Mouse (Mus musculus): ENCODE measurements around the gene Wdr89. TPM values are rescaled to one million over a fixed set of nuclear protein-coding genes. Genes with fewer than 3 reads are reported as not detected.

The Wdr89 gene
- polyA plus RNA-seq, 1 experiment from 2014 or later: 2.0 TPM

- WGBS (ENCODE audit: missing documents): 87% methylated on average over 3 of the region's 3 CpGs
- H3K79me2 ChIP-seq (ENCODE audit: inconsistent target): no peaks in the 10 kb centered on the region
- no peak overlapping the region for H3K4me3 ChIP-seq (ENCODE audit: inconsistent target)
- H3K36me3 ChIP-seq (ENCODE audit: inconsistent target): no peaks in the 10 kb centered on the region
- H3K27ac ChIP-seq: no peak overlapping the region
Measured at GRCm38 (mm10) chr12:75654247-75654801, 15.0 kb downstream of the Wdr89 start.

- no peaks in the 10 kb centered on the region for H3K36me3 ChIP-seq (ENCODE audit: inconsistent target)
- no peak overlapping the region for H3K4me3 ChIP-seq (ENCODE audit: inconsistent target)
- no peak overlapping the region for H3K27ac ChIP-seq
- no peaks in the 10 kb centered on the region for H3K79me2 ChIP-seq (ENCODE audit: inconsistent target)
- no CpG with 5 or more reads among the region's 2 CpGs for WGBS (ENCODE audit: missing documents)
Measured at GRCm38 (mm10) chr12:75649706-75650093, 19.6 kb downstream of the Wdr89 start.

DNA sequence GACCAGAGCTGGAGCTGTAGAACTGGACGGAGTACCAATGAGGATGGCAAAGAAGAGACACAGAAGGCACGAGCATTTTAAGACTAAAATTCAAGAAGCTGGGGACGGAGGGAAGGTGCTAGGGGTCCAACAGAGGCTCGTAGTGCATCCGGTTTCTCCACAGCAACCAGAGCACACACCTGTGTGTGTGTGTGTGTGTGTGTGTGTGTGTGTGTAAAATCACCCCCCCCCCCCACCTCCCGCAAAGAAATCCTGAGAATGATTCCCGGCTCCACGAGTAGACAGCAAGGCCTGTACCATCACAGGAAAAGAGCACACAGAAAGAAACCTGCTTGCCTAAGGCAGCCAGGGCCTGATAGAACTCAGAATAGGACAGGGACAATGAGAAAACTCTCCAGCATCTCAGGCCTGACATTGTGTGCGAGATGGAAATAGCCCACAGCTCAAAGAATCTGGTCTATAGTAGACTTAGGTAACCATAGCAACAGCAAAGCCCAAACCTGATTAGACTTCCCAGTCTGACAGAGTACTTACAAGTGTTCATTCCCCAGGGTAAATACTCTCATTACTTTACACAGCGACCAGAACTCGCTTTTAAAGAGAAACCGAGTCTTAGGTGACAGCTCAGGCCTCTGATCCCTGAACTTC is 20.2 kb downstream of the Wdr89 start:
- no peak overlapping the region for H3K27ac ChIP-seq
- WGBS (ENCODE audit: missing documents): 94% methylated on average over 12 of the region's 12 CpGs
- no peak overlapping the region for H3K4me3 ChIP-seq (ENCODE audit: inconsistent target)
- no peaks in the 10 kb centered on the region for H3K36me3 ChIP-seq (ENCODE audit: inconsistent target)
- no peaks in the 10 kb centered on the region for H3K79me2 ChIP-seq (ENCODE audit: inconsistent target)

DNA sequence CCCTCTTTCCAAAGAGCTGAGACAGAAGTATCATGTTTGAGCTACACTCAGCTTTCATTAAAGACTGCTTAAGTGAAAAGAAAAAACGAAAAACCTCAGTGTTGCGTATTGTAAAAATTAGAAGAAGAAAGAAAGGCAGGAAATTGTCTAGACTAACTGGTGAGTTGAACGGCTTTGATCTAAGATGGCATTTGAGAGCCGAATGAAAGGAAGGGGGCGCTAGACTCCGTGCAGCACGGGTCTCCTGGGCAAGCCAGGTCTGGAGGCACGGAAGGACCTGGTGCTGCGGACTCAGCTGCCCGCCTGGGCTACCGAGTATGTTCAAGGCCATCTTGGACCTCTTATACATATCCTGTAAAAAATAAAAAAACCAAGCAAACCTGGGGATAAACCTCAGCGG is 21.1 kb downstream of the Wdr89 start:
- H3K27ac ChIP-seq: no peak overlapping the region
- H3K4me3 ChIP-seq (ENCODE audit: inconsistent target): no peak overlapping the region
- H3K36me3 ChIP-seq (ENCODE audit: inconsistent target): no peaks in the 10 kb centered on the region
- WGBS (ENCODE audit: missing documents): 79% methylated on average over 12 of the region's 12 CpGs
- no peaks in the 10 kb centered on the region for H3K79me2 ChIP-seq (ENCODE audit: inconsistent target)

DNA sequence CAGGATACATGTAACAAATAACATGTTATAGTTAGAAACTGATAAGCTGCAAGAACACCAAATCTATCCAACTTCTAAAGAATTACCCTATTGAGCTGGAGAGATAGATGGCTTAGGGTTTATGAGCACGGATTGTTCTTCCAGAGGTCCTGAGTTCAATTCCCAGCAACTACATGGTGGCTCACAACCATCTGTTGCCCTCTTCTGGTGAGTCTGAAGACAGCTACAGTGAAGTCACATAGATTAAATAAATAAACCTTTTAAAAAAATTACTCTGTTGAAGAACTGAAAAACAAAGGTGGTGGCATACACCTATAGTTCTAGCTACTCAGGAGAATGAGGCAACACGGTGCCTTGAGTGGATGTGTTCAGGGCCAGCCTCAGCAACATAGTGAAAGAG is 21.7 kb downstream of the Wdr89 start:
- Histone ChIP-seq H3K27ac (no peak overlapping the region), H3K4me3 (ENCODE audit: inconsistent target) (no peak overlapping the region), H3K36me3 (ENCODE audit: inconsistent target) (no peaks in the 10 kb centered on the region), H3K79me2 (ENCODE audit: inconsistent target) (no peaks in the 10 kb centered on the region)
- 95% methylated on average over 2 of the region's 2 CpGs for WGBS (ENCODE audit: missing documents)

DNA sequence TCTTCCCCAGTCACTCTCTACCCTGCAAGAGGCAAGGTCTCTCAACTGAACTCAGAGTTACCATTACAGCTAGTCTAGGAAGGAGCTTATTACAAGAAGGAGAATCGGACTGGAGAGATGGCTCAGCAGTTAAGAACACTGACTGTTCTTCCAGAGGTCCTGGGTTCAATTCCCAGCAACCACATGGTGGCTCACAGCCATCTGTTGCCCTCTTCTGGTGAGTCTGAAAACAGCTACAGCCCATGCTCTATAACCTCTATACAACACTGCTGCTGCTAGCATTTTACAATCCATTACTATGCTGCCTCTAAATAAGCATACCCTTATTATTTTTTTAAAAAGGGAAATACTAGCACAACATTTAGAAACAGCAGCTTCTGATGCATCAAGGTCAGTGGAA is 23.6 kb downstream of the Wdr89 start:
- no peaks in the 10 kb centered on the region for H3K79me2 ChIP-seq (ENCODE audit: inconsistent target)
- no peak overlapping the region for H3K27ac ChIP-seq
- no peak overlapping the region for H3K4me3 ChIP-seq (ENCODE audit: inconsistent target)
- H3K36me3 ChIP-seq (ENCODE audit: inconsistent target): no peaks in the 10 kb centered on the region
- 89% methylated on average over 1 of the region's 1 CpGs for WGBS (ENCODE audit: missing documents)

DNA sequence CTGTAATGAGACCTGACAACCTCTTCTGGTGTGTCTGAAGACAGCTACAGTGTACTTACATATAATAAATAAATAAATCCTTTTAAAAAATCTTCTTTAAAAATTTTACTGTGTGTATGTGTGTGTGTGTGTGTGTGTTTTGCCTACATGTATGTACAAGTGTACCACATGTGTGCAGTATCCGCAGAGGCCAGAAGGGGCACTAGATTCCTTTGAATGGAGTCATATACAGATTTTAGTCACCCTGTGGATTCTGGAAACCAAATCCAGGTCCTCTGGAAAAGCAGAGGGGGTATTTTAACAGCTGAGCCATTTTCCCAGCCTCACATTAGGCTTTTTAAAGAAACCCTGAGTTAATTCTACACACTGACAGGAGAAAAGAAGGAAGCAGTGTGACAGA is 27.6 kb downstream of the Wdr89 start:
- Histone ChIP-seq H3K27ac (no peak overlapping the region), H3K79me2 (ENCODE audit: inconsistent target) (no peaks in the 10 kb centered on the region), H3K36me3 (ENCODE audit: inconsistent target) (no peaks in the 10 kb centered on the region), H3K4me3 (ENCODE audit: inconsistent target) (no peak overlapping the region)
- WGBS (ENCODE audit: missing documents): 93% methylated on average over 1 of the region's 1 CpGs

DNA sequence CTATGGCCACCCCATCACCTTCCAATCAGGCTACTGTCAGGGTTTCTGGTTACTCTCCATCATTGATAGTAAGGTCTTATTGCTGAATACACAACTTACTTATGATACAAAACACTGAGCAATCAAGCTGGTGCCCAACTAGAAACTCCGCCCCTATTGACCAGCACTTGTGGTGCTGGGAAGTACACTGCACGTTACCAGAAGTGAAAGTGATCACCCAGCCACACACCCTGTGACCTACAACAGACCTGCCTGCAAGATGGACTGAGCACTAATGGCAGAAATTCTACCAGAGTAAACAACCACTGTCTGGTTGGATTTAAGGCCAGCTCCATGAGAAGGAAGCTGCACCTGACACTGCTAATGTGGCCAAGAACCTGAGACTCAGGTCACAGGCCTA is 31.0 kb downstream of the Wdr89 start:
- Histone ChIP-seq H3K79me2 (ENCODE audit: inconsistent target) (no peaks in the 10 kb centered on the region), H3K27ac (no peak overlapping the region), H3K4me3 (ENCODE audit: inconsistent target) (no peak overlapping the region), H3K36me3 (ENCODE audit: inconsistent target) (no peaks in the 10 kb centered on the region)
- 62% methylated on average over 2 of the region's 2 CpGs for WGBS (ENCODE audit: missing documents)

DNA sequence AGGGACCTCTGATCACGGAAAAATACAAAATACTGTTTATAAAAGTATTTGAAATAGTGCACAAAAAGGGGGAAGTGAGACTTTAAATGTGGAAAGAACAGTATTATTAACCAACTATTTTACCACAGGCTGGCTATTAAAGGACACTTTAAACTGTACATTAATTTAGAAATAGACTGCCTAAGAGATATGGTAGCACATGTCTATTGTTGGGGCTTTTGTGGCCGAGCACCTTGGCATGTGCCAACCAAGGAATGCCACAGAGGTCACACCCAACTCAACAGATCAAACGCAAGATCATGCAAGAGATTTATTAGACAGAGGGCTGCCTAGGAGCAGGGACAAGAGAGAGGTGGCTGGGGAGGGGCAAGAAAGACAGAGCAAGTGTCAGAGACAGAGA is 32.2 kb downstream of the Wdr89 start:
- H3K36me3 ChIP-seq (ENCODE audit: inconsistent target): no peaks in the 10 kb centered on the region
- 26% methylated on average over 3 of the region's 3 CpGs for WGBS (ENCODE audit: missing documents)
- H3K27ac ChIP-seq: no peak overlapping the region
- H3K79me2 ChIP-seq (ENCODE audit: inconsistent target): no peaks in the 10 kb centered on the region
- no peak overlapping the region for H3K4me3 ChIP-seq (ENCODE audit: inconsistent target)

- no peaks in the 10 kb centered on the region for H3K79me2 ChIP-seq (ENCODE audit: inconsistent target)
- 84% methylated on average over 10 of the region's 10 CpGs for WGBS (ENCODE audit: missing documents)
- no peaks in the 10 kb centered on the region for H3K36me3 ChIP-seq (ENCODE audit: inconsistent target)
- H3K4me3 ChIP-seq (ENCODE audit: inconsistent target): no peak overlapping the region
- no peak overlapping the region for H3K27ac ChIP-seq
Measured at GRCm38 (mm10) chr12:75635771-75636430, 33.4 kb downstream of the Wdr89 start.

DNA sequence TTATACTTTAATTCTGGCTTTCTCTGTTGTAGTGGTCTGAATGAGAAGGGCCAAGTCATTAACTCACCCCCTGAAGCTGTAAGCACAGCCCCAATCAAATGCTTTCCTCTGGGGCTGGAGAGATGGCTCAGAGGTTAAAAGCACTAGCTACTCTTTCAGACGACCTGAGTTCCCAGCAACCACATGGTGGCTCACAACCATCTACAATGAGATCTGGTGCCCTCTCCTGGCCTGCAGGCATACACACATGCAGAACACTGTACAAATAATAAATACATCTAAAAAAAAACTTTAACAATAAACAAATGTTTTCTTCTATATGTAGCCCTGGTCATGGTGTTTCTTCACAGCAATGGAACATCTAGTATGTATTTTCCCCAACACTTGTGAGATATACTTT is 39.7 kb downstream of the Wdr89 start:
- Histone ChIP-seq H3K79me2 (ENCODE audit: inconsistent target) (no peaks in the 10 kb centered on the region), H3K27ac (no peak overlapping the region), H3K36me3 (ENCODE audit: inconsistent target) (no peaks in the 10 kb centered on the region), H3K4me3 (ENCODE audit: inconsistent target) (no peak overlapping the region)
- WGBS (ENCODE audit: missing documents): 100% methylated on average over 1 of the region's 1 CpGs

DNA sequence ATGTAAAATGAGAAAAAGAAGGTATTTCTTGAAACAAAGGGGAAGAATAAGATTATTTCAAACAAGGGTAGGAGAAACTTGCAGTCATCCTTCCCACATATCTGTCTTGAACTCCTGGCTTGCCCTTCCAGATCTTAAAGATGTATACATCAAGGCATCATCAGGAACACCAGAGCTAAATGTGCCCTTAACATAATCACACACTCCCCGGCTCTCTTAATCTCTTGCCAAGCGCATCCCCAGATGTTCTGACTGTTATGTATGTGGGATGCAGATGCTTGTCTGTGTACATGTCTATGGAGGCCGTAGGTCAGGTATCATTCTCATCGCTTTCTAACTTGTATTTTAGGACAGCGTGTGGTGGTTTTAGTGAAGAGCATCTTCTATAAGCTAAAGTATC is 46.0 kb downstream of the Wdr89 start:
- Histone ChIP-seq H3K4me3 (ENCODE audit: inconsistent target) (no peak overlapping the region), H3K79me2 (ENCODE audit: inconsistent target) (no peaks in the 10 kb centered on the region), H3K27ac (no peak overlapping the region), H3K36me3 (ENCODE audit: inconsistent target) (no peaks in the 10 kb centered on the region)
- 94% methylated on average over 5 of the region's 5 CpGs for WGBS (ENCODE audit: missing documents)

GRCm38 (mm10) chr12:75622835-75623234 is 46.5 kb downstream of the Wdr89 start:
- H3K4me3 ChIP-seq (ENCODE audit: inconsistent target): no peak overlapping the region
- H3K79me2 ChIP-seq (ENCODE audit: inconsistent target): no peaks in the 10 kb centered on the region
- 77% methylated on average over 2 of the region's 3 CpGs for WGBS (ENCODE audit: missing documents)
- no peaks in the 10 kb centered on the region for H3K36me3 ChIP-seq (ENCODE audit: inconsistent target)
- no peak overlapping the region for H3K27ac ChIP-seq

- Histone ChIP-seq H3K27ac (no peak overlapping the region), H3K36me3 (ENCODE audit: inconsistent target) (no peaks in the 10 kb centered on the region), H3K4me3 (ENCODE audit: inconsistent target) (no peak overlapping the region), H3K79me2 (ENCODE audit: inconsistent target) (no peaks in the 10 kb centered on the region)
- 75% methylated on average over 8 of the region's 8 CpGs for WGBS (ENCODE audit: missing documents)
Measured at GRCm38 (mm10) chr12:75616841-75617240, 52.5 kb downstream of the Wdr89 start.

DNA sequence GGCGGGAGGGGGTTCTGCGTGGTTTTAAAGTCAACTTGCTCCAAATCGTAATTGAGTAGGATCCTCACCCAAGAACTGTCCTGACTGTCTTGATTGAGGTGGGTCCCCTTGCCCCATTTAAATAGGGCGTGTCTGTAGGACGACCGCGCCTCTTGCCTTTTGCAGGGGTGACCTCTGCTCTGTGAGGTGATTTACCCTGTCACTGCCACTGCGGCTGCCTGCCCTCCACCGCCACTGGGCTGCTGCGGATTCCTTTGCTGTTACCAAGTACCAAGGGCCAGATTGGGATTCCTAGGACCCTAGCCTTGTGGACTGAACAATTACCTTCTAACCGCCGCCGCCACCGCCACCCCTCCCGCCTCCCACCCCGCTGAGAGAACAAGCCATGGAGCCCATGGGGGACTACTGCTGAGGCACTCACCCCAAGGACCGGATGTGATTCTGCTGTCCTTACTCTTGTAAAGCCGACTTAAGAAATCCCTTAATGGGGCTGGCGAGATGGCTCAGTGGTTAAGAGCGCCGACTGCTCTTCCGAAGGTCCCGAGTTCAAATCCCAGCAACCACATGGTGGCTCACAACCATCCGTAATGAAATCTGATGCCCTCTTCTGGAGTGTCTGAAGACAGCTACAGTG is 53.1 kb downstream of the Wdr89 start:
- Histone ChIP-seq H3K79me2 (ENCODE audit: inconsistent target) (no peaks in the 10 kb centered on the region), H3K4me3 (ENCODE audit: inconsistent target) (no peak overlapping the region), H3K27ac (no peak overlapping the region), H3K36me3 (ENCODE audit: inconsistent target) (no peaks in the 10 kb centered on the region)
- 28% methylated on average over 17 of the region's 24 CpGs for WGBS (ENCODE audit: missing documents)
